20 mouse cellular contexts compared by ENCODE assay signal in genomic region chr7:47473904-47474303, GRCm38 (mm10). TPM values are rescaled to one million over a fixed set of nuclear protein-coding genes. Genes with fewer than 3 reads are reported as not detected.
DNase-seq lines count a peak whose midpoint lies in the region; ATAC-seq and TF ChIP-seq lines count a peak whose summit lies in the region.
"Not testable (repeated sequence)": the region's sequence is repeated elsewhere in the genome, so short reads cannot be mapped to it uniquely, and the experiment has no call there.
"Had no signal": no experiment of that assay in that cellular context is flagged by ENCODE, and none has a peak within 500 bp of the region (broad histone marks: within the 10 kb centered on the region; RNA-seq: fewer than 3 reads in every experiment).

No protein-coding gene starts in this region.

- H3K9ac ChIP-seq in MEL (ENCODE audit: control insufficient read depth, low read depth, low read length, poor library complexity, severe bottlenecking); liver, postnatal 0 days (replicated peaks): not testable (repeated sequence)

- H3K79me2 ChIP-seq in MEL (ENCODE audit: control insufficient read depth, insufficient read depth, low read length, poor library complexity), result not testable (repeated sequence)

- TF ChIP-seq POLR2A in MEL (IDR thresholded peaks at IDR 0.05; ENCODE audit: control insufficient read depth in 1 of 2, insufficient read depth in 1 of 2, low read depth in 1 of 2, low read length in 2 of 2, poor library complexity in 1 of 2), result not testable (repeated sequence)

- H3K4me3 ChIP-seq in MEL (ENCODE audit: control insufficient read depth in 1 of 2, insufficient read depth in 1 of 2, low read depth in 2 of 2, low read length in 2 of 2); liver, postnatal 0 days (ENCODE audit: low read depth, low read length): not testable (repeated sequence)

- not testable (repeated sequence) for H3K4me1 ChIP-seq in MEL (ENCODE audit: control insufficient read depth in 1 of 2, insufficient read depth in 2 of 2, low read length in 2 of 2); liver, postnatal 0 days (ENCODE audit: insufficient read depth)

- peak; percentile 82 for ATAC-seq in granulocyte monocyte progenitor cell, adult 5-6 weeks (replicated peaks; ENCODE audit: poor library complexity, severe bottlenecking)
- not testable (repeated sequence) for ATAC-seq in liver, postnatal 0 days
- peak; percentile 85 for ATAC-seq in megakaryocyte progenitor cell, adult 5-6 weeks (replicated peaks; ENCODE audit: poor library complexity)
- ATAC-seq in neutrophil, adult 5-6 weeks (ENCODE audit: extremely low read depth, insufficient number of reproducible peaks, low FRiP score, poor library complexity, severe bottlenecking), result 0 out of 2 replicates have a peak, but pooled peaks have one; percentile 48

- DNase-seq in 416B (ENCODE audit: low read depth) (peak; percentile 39), MEL (ENCODE audit: low read depth, low spot score) (peak; percentile 3)
- DNase-seq in liver, postnatal 0 days, result not testable (repeated sequence)

- H3K27me3 ChIP-seq in MEL (ENCODE audit: control insufficient read depth in 1 of 2, insufficient read depth in 2 of 2, low read length in 2 of 2); liver, postnatal 0 days (ENCODE audit: insufficient read depth, low read length): not testable (repeated sequence)

- TF ChIP-seq CTCF in MEL (IDR thresholded peaks at IDR 0.05 in 2 of 3, conservative IDR thresholded peaks at IDR 0.05 in 1 of 3; ENCODE audit: control insufficient read depth in 1 of 3, insufficient read depth in 1 of 3, low read depth in 2 of 3, low read length in 3 of 3, poor library complexity in 1 of 3, severe bottlenecking in 1 of 3), result not testable (repeated sequence)
- TF ChIP-seq CTCF in liver, postnatal 0 days (IDR thresholded peaks at IDR 0.05; ENCODE audit: low read depth), result 0 out of 2 replicates have a peak, but pooled peaks have one; percentile 4

- WGBS in liver, postnatal 0 days (ENCODE audit: insufficient replicate concordance), result 42% methylated on average over 1 of the region's 3 CpGs

- not testable (repeated sequence) for H3K9me3 ChIP-seq in MEL (replicated peaks; ENCODE audit: insufficient read depth, low read length); liver, postnatal 0 days (ENCODE audit: low read length)

- not testable (repeated sequence) for H3K27ac ChIP-seq in MEL (ENCODE audit: control insufficient read depth, low read depth, low read length); liver, postnatal 0 days (ENCODE audit: low read depth)

- H3K36me3 ChIP-seq in MEL (ENCODE audit: control insufficient read depth in 1 of 2, insufficient read depth in 2 of 2, low read length in 2 of 2); liver, postnatal 0 days (replicated peaks; ENCODE audit: insufficient read depth, low read length): not testable (repeated sequence)

- TF ChIP-seq EP300 in MEL (IDR thresholded peaks at IDR 0.05; ENCODE audit: low read depth in 1 of 2, low read length in 2 of 2); liver, postnatal 0 days (IDR thresholded peaks at IDR 0.05; ENCODE audit: low read depth): not testable (repeated sequence)

- H3K4me2 ChIP-seq in liver, postnatal 0 days (ENCODE audit: low read depth, low read length), result not testable (repeated sequence)

- TF ChIP-seq RAD21 in MEL (IDR thresholded peaks at IDR 0.05; ENCODE audit: low read depth, low read length), result not testable (repeated sequence)

RNA-seq across cellular contexts. Expression of gene Mrgpra2a, which starts 22.0 kb away (rescaled TPM):
- total RNA-seq in MEL (2012; rRNA removed), result not detected in 2 replicates
- not detected for polyA plus RNA-seq in MEL (2012; ENCODE audit: insufficient read depth in 1 of 2, insufficient read length in 2 of 2, low read depth in 1 of 2, low replicate concordance in 2 of 2, missing spikeins in 1 of 2)
- 3.9 and 18.8 TPM in 2 replicates for total RNA-seq in granulocyte monocyte progenitor cell, adult 5-6 weeks (2014; fragmentation: Nextera tagmentation)
- 1.5 and 4.7 TPM in 2 replicates for total RNA-seq in granulocyte monocyte progenitor cell, adult 5-6 weeks (2017)
- 1.2 and 1.4 TPM in 2 replicates for polyA plus RNA-seq in liver, postnatal 0 days (2015; fragmentation: Nextera tagmentation; extraction: Ambion mirVana)
- 14.1 and 19.8 TPM in 2 replicates for total RNA-seq in megakaryocyte progenitor cell, adult 5-6 weeks (2015)
- 1.2 and 5.4 TPM in 2 replicates for total RNA-seq in megakaryocyte progenitor cell, adult 5-6 weeks (2017)
- 3.3 and 6.9 TPM in 2 replicates for total RNA-seq in neutrophil, adult 5-6 weeks (2017)
- total RNA-seq: adrenal gland, adult 2 months; adrenal gland, postnatal 10 days; adrenal gland, postnatal 25 days; forebrain, postnatal 0 days; G1E had no signal
- polyA plus RNA-seq: adrenal gland, adult 2 months; brain, embryonic 14.5 days; C2C12; cortical plate, adult 2 months; embryonic facial prominence, embryonic 10.5 days; embryonic facial prominence, embryonic 12.5 days; forebrain, embryonic 11.5 days; forebrain, embryonic 13.5 days; forebrain, embryonic 15.5 days; forebrain, postnatal 0 days; G1E had no signal

RNA-seq across cellular contexts. Expression of gene Mrgpra2b, which starts 54.8 kb away (rescaled TPM):
- total RNA-seq in MEL (2012; rRNA removed), result not detected in 2 replicates
- not detected for polyA plus RNA-seq in MEL (2012; ENCODE audit: insufficient read depth in 1 of 2, insufficient read length in 2 of 2, low read depth in 1 of 2, low replicate concordance in 2 of 2, missing spikeins in 1 of 2)
- total RNA-seq in granulocyte monocyte progenitor cell, adult 5-6 weeks (2014; fragmentation: Nextera tagmentation), result 24.9 and 52.5 TPM in 2 replicates
- total RNA-seq in granulocyte monocyte progenitor cell, adult 5-6 weeks (2017), result 11.4 and 18.1 TPM in 2 replicates
- polyA plus RNA-seq in liver, postnatal 0 days (2015; fragmentation: Nextera tagmentation; extraction: Ambion mirVana), result 3.7 and 4.8 TPM in 2 replicates
- total RNA-seq in megakaryocyte progenitor cell, adult 5-6 weeks (2015), result 70.6 and 88.3 TPM in 2 replicates
- total RNA-seq in megakaryocyte progenitor cell, adult 5-6 weeks (2017), result 15.6 and 18.7 TPM in 2 replicates
- 35.1 and 42.4 TPM in 2 replicates for total RNA-seq in neutrophil, adult 5-6 weeks (2017)
- total RNA-seq: adrenal gland, adult 2 months; adrenal gland, postnatal 25 days; forebrain, postnatal 0 days; G1E had no signal
- polyA plus RNA-seq: adrenal gland, adult 2 months; brain, embryonic 14.5 days; C2C12; cortical plate, adult 2 months; embryonic facial prominence, embryonic 10.5 days; embryonic facial prominence, embryonic 12.5 days; embryonic facial prominence, embryonic 14.5 days; forebrain, embryonic 11.5 days; forebrain, embryonic 13.5 days; forebrain, embryonic 15.5 days; forebrain, postnatal 0 days; G1E had no signal

Comparison
In these comparisons a context has a peak if more than half of its experiments do, and no peak if none do; other contexts are left out.
1. RNA of gene Mrgpra2b, which starts 54.8 kb away (total RNA-seq): 15.6 to 88.3 TPM in megakaryocyte progenitor cell, adult 5-6 weeks, 11.4 to 52.5 TPM in granulocyte monocyte progenitor cell, adult 5-6 weeks and 35.1 to 42.4 TPM in neutrophil, adult 5-6 weeks; not detected in MEL; every median in the first group is over 10 times any median in the second.